Mouse (Mus musculus): ENCODE data around the gene Gbp9. TPM values are rescaled to one million over a fixed set of nuclear protein-coding genes. Genes with fewer than 3 reads are reported as not detected.
"Not testable (repeated sequence)": the region's sequence is repeated elsewhere in the genome, so short reads cannot be mapped to it uniquely, and the experiment has no call there.

Gene Gbp9
- polyA plus RNA-seq (2012; rRNA removed): 11.8 and 18.2 TPM in 2 replicates

- DNase-seq (ENCODE audit: low spot score): not testable (repeated sequence)
These were observed at the start of gene Gbp9, which contains the start of the genes Gbp8 and Gbp4 for GRCm38 (mm10) chr5:105139409-105140088. TSS of gene Gbp9 (minus strand) at chr5:105139539. TSS of gene Gbp8 (minus strand) at chr5:105139540. TSS of gene Gbp4 (minus strand) at chr5:105139586.

- no peak for DNase-seq (ENCODE audit: low spot score)
These were observed 42.1 kb upstream of the Gbp9 start for GRCm38 (mm10) chr5:105181446-105181845.

GRCm38 (mm10) chr5:105156582-105156981, 17.2 kb upstream of the Gbp9 start:
- no peak for DNase-seq (ENCODE audit: low spot score)

GRCm38 (mm10) chr5:105154049-105154448, 14.7 kb upstream of the Gbp9 start:
- DNase-seq (ENCODE audit: low spot score): no peak

GRCm38 (mm10) chr5:105148062-105148461, 8.7 kb upstream of the Gbp9 start:
- not testable (repeated sequence) for DNase-seq (ENCODE audit: low spot score)

GRCm38 (mm10) chr5:105146447-105146846, 7.1 kb upstream of the Gbp9 start:
- DNase-seq (ENCODE audit: low spot score): no peak

GRCm38 (mm10) chr5:105145731-105146130, 6.4 kb upstream of the Gbp9 start:
- not testable (repeated sequence) for DNase-seq (ENCODE audit: low spot score)

GRCm38 (mm10) chr5:105140089-105140810, 911 bp upstream of the Gbp9 start:
- DNase-seq (ENCODE audit: low spot score): not testable (repeated sequence)

GRCm38 (mm10) chr5:105138906-105139305, 433 bp downstream of the Gbp9 start:
- no peak for DNase-seq (ENCODE audit: low spot score)

GRCm38 (mm10) chr5:105136706-105137304, 2.5 kb downstream of the Gbp9 start:
- DNase-seq (ENCODE audit: low spot score): not testable (repeated sequence)

- not testable (repeated sequence) for DNase-seq (ENCODE audit: low spot score)
These were observed 17.6 kb downstream of the Gbp9 start for GRCm38 (mm10) chr5:105121731-105122130.

GRCm38 (mm10) chr5:105115740-105116139, 23.6 kb downstream of the Gbp9 start:
- no peak for DNase-seq (ENCODE audit: low spot score)

- no peak for DNase-seq (ENCODE audit: low spot score)
These were observed 24.6 kb downstream of the Gbp9 start for GRCm38 (mm10) chr5:105114696-105115095.

- no peak for DNase-seq (ENCODE audit: low spot score)
These were observed 25.7 kb downstream of the Gbp9 start for GRCm38 (mm10) chr5:105113656-105114055.

- not testable (repeated sequence) for DNase-seq (ENCODE audit: low spot score)
These were observed 29.0 kb downstream of the Gbp9 start for GRCm38 (mm10) chr5:105110271-105110852.

- DNase-seq (ENCODE audit: low spot score): not testable (repeated sequence)
These were observed 29.6 kb downstream of the Gbp9 start for GRCm38 (mm10) chr5:105109775-105110174.

GRCm38 (mm10) chr5:105105689-105106088, 33.6 kb downstream of the Gbp9 start:
- DNase-seq (ENCODE audit: low spot score): not testable (repeated sequence)

GRCm38 (mm10) chr5:105081900-105082299, 57.4 kb downstream of the Gbp9 start:
- DNase-seq (ENCODE audit: low spot score): no peak

GRCm38 (mm10) chr5:105068356-105068755, 71.0 kb downstream of the Gbp9 start:
- not testable (repeated sequence) for DNase-seq (ENCODE audit: low spot score)

- DNase-seq (ENCODE audit: low spot score): not testable (repeated sequence)
These were observed 74.9 kb downstream of the Gbp9 start for GRCm38 (mm10) chr5:105064443-105064842.

- no peak for DNase-seq (ENCODE audit: low spot score)
These were observed 76.0 kb downstream of the Gbp9 start for GRCm38 (mm10) chr5:105063321-105063720.

- DNase-seq (ENCODE audit: low spot score): not testable (repeated sequence)
These were observed 76.9 kb downstream of the Gbp9 start for GRCm38 (mm10) chr5:105062403-105062802.

Data from urinary bladder, adult 2 months (tissue).